Mouse (Mus musculus) liver, adult 2 months (tissue): ENCODE measurements at regions not wholly inside any gene's neighbourhood (a gene's known extent, or its start where the extent isn't known, plus 50 kb on each side); places are given as distances from the start of the nearest gene placed in this dataset.

ENCODE experiments used
- CTCF ChIP-seq: fragments of 200-500 bp; IDR thresholded peaks from 2 replicates; pipeline ENCODE4 v1.5.1; 2011; ENCODE audit warnings: low read depth, low read length, control low read depth
- POLR2A ChIP-seq: fragments of 200-500 bp; IDR thresholded peaks from 2 replicates; pipeline ENCODE4 v1.6.1; 2011; ENCODE audit warnings: low read length, control low read depth; ENCODE audit not compliant: insufficient read depth; ENCODE audit errors: extremely low read depth

DNA sequence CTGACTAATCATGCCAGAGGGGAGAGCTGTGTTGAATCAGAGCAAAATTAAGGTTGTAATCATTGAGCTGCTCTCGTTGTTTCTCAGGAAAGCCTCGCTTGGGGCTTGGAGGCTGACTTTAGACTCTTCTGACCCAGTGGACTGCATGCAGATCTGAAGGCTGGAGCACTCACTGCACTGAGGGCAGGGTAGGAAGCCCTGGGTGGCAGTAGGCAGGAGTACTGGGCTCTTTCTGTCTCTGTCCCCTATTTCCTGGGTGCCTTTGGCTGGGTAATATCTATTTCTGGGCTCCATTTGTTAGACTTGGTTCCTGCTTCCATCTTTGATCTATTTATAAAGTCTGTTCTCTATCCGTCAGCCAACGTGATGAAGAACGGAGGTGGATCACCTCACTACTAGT lies 140.1 kb upstream of the Zfp618 start:
- TF ChIP-seq CTCF, result no peak
- TF ChIP-seq POLR2A, result no peak
